Mouse (Mus musculus) regulatory T cell (primary cell): ENCODE results near the gene Dynll2.

Experiments used
- in situ Hi-C: fragments of 300-600 bp; cut with MboI, MseI; formaldehyde crosslinking; loops from one replicate; pipeline ENCODE4 v1.15.1; 2025; ENCODE audit warnings: high pct_unique_total_duplicates

The Dynll2 gene

DNA sequence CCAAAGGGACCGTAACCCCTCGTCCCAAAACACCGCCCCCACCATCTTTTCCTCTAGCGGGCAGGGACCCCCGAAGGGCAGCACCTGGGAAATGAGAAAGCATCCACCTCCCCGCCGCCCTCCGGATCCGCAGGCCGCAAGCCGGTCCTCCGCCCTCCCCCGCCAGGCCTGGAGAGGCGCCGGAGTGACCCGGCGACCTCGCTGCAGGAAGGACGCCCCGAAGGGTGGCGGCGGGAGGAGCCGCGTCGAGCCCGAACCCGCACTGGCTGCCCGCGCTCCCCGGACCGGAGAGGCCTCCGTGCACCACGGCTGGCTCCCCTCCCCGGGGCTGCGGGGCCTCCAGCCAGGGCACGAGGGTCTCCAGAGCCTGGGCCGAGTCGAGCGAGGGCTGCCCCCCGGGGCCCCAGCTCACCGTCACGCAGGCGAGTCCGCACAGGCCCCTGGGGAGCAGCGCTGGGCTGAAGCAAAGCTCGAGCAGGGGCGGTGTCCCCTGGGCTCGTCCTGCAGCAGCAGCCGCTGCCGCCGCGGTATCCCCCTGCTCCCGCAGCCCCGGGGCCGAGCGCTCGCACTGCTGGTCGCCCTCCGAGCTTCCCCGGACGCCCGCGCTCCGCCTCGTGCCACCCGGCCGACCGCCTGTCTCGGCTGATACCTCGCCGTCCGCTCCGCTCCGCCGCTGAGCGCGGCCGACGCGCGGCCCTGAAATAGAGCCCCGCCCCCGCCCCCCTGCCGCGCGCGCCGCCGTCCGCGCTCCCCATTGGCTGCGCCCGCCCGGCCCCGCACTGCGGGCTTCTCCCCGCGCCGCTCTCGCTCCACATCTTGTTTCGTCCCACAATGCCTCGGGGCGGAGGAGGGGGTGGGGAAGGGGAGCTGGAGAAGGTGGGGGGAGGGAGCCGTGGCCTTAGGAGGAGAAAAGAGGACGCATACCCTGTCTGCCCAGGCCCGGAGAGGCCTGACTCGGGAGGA is at the start of gene Dynll2:
Gene Dynll2, minus strand, starts transcription at position 703 of the 963 bp plus-strand sequence.
- in situ Hi-C loops, result no loop called here

DNA sequence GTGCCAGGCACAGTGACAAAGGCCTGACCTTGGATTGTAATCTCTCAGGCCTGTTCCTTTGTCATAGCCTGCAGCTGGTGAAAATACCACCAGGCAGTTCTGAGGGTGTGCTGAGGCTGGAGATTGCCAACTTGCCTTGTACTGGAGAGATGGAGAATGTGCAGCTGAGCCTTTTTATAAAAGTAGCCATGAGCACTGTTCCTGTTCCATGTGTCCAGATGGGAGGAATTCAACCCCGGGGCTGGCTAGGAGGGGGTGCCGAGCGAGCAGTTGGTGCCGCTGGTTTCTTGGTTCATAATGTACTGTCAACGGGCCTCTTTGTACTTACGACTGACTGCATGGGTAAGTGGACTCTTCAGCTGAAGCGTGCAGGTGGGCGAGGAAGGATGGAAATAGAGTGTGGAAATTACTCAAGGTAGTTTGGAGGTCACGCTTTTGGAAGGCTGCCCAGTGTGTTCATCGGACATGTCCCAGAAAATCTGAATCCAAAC is 49.5 kb upstream of the Dynll2 start:
- in situ Hi-C loops, result no loop called here

DNA sequence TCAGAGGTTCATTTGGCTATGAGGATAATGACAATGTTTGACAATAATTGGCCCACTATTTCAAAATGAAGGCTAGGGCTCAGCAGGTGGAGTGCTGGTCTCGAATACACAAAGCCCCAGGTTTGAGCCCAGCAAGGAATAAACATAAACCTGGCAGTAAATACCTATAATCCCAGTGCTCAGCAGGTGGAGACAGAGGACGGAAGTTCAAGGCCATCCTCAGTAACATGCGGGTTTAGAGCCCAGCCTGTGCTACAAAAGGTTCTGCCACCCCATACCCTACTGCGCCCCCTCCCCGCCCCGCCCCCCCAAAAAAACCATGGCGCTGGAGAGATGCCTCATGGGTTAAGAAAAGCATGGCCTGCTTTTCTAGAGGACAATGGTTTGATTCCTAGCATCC is 48.6 kb upstream of the Dynll2 start:
- in situ Hi-C loops, result no loop called here

DNA sequence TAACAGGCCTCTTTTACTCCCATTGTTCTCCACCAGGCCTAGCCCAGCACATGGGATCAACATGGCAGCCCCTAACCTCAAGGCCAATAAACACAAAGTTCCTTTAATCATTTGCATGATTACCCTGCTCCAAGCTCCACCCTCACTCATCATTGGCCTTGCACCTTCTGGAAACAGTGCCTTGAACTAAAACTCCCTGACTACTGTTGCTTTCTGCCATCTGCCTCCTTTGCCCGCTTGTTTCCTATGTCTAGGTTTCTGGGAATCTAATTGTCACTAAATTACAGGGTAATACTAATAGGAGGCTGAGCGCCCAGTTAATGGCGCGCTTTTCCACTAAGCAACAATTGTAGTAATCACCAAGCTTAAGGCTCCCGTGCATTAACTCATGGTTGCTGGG is 44.4 kb upstream of the Dynll2 start:
- in situ Hi-C loops, result loop anchor here (5.0 kb wide), 1 partner anchor 39 kb away; no protein-coding TSS in a partner anchor

DNA sequence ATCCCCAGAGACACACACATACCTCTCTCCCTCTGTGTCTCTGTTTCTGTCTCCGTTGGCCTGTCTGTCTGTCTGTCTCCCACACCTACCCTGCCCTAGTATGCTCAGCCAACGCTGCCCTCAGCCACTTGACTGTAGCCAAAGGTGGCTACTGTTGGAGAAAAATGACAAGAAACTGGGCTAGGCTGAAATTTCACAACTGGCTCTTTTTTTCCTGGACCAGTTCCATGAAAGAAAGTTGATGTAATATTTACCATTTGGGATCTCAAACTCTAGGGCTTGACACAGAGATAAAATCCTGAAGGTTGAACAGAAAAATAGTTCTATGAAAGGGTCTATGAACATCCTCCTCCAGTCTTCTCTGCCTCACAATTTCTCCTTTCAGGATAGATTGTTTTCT is 43.5 kb upstream of the Dynll2 start:
- in situ Hi-C loops, result loop anchor here (5.0 kb wide), 1 partner anchor 39 kb away; no protein-coding TSS in a partner anchor

DNA sequence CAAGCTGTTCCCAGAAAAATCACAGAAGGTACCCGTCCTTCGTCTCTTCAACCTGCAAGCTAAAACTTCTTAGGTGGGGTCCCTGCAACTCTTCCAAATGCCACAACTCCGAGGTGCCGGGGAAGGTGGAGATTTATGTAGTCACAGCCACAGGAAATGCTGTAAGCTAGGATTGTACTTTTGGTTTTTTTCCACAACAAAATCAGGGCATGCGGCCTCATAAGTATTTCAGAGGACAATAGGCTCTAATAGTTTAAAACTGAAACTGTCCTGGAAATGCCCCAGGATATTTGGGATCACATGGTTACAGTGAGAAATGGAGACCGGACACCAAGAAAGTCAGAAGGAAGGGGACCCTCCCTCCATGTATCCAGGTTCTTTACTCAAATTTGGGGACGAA is 42.9 kb upstream of the Dynll2 start:
- in situ Hi-C loops, result loop anchor here (5.0 kb wide), 1 partner anchor 38 kb away; no protein-coding TSS in a partner anchor

DNA sequence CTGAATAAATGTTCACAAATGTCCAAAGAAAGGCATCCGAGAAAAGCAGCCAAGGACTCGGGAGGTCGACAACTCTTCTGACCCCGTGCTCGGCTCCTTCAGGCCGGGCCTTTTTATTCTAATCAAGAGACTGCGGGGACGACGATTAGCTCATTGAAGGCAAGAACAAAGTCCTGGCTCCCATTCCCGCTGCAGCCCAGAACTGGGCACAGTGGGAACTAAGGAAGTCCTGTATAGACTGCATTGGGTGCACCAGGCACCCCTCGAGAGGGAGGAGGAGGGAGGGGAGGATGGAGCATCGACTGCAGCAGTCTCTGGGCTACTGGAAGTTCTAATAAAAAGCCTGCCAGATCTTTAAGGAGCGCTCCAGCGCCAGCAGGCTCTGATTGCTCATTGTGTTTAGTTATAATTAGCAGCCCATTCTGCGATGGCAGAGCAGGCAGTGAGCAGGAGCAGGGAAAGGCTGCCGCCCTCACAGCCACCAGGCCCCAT is 40.9 kb upstream of the Dynll2 start:
- in situ Hi-C loops, result no loop called here

DNA sequence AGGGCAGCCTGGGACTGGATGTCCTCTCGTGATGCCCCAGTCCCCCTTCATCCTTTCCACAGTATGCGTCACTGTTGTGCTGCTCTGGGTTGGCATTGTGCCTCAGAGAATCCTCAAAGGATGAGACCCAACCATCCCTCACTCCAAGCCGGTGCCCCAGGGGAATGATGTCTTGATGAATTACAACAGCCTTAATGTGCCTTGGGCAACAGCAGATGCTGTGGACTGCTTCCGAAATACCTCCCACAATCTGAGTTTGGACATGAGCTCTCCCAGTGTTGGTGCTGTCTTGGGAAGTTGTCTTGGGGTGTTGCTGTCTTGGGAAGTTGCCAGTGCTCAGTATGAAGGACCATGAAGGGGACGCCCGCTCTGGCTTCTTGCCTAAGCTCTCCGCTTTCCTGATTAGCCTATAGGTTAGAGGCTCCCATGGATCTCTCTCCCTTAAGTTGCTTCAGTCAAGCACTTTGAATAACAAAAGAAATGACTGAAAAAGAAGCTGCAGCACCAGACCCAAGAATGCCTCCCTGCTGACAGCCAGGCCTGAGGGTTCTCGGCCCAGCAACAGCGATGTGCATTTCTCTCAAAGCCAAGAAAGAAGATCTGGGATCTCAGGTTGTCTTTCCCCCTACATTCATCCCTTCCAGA is 40.2 kb upstream of the Dynll2 start:
- in situ Hi-C loops, result no loop called here

DNA sequence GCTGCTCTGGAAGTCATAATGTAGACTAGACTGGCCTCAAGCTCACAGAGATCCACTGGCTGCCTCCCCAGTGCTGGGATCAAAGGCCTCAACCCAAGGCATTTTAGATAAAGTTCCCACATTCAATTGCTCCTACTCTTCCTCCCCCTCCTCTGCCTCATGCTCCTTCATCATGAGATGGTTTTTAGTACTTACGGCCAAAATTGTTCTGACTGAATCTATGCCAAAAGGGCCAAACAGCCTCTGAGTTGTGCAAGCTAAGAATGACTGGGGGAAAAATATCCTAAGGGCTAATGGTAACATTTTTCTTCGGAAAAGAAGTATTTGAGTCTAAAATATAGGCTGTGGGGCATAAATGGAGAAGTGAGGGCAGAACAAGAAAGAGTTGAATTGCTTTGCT is 36.6 kb upstream of the Dynll2 start:
- in situ Hi-C loops, result no loop called here

DNA sequence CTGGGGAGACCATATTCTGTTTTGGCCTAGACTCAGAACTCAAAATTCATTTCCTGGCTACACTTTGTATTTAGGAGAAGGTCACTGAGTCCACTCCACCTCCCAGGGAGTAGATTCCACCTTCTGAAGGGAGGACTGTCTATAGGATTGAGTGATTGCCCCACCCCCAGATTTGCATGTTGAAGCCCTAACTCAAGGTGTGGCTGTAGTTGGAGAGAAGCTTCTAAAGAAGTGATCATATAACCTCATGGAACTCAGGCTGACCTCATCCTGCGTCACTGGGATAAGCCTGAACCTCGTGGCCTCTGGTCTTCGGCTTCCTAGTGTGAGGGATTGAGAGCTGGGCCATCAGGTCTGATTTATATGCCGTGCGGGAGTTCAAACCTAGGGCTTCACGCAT is 28.5 kb upstream of the Dynll2 start:
- in situ Hi-C loops, result no loop called here

DNA sequence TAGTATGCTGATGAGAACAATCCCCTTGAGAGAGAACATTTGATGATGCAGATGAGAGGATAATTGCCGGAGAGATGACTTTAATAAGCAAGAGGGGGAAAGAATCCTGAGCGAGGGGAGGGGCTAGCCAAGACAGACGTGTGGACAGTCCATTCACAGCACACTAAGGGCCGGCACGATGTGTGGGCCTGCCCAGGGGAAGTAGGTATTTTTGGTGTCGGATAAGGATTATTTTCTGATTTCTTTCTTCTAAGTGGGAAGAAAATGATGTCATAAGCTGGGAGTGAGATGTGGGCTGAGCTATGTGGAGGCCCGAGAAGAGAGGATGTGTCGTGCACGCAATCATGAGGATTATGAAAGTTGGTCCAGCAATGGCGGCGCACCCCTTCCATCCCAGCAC is 27.8 kb upstream of the Dynll2 start:
- in situ Hi-C loops, result no loop called here

DNA sequence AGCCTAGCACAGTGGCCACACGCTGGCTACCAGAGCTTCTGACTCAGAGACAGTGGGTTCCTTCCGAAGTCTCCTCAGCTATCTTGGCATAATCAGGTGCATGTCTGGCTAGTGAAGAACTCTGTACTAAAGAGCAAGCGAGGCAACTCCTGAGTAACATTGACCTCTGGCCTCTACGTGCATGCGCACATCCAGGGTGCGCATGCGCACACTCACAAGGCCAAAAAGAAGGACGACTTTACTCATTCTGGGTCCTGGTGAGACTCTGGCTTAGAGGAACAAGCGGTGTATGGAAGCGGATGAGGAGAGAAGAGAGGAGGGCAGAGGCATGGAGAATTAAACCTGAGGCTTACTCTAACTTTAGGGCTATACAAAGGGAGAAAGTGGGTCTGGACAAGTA is 26.3 kb upstream of the Dynll2 start:
- in situ Hi-C loops, result no loop called here

DNA sequence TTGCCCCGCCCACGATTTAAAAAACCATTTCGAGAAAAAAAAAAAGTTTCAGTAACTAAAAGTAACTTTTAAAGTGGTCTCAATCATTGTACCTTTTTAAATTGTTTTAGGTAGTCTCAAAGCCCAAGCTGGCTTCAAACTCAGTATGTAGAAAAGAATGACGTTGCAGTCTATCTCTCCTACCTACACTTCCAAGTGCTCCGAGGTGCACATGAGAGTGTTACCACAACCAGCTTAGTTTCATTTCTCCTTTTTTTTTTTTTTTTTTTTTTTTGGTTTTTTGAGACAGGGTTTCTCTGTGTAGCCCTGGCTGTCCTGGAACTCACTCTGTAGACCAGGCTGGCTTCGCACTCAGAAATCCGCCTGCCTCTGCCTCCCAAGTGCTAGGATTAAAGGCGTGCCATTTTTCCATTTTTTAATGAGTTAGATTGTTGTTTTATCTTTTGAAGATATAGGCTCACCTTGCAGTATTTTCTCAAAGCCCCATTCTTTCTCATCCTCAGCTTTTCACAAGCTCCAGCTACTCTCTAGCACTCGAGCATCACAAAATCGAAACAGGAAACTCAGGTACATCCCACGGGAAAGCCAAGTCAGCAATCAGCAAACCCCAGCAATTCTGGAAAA is 25.4 kb upstream of the Dynll2 start:
- in situ Hi-C loops, result no loop called here

DNA sequence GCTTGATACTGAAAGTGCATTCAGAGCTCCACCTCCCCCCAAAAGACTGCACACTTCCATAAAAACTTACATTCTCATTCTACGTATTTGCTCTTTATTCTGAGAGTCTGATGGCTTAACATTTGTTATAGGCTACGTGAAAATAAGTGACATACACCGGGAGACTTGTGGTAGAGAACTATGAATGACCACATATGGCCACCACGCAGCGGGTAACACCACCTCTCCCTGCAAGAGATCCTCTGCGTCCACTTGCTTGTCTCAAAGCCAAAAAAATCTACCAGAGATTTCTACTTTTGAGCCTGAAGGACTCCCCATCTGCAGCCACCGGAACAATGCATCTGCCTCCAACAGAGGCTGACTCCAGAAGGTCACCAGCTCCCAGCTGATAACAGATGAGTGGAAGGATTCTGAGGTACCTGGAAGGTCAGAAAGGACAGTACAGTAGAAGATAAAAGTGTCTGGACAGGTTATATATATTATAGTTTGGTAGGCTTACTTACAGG is 24.6 kb upstream of the Dynll2 start:
- in situ Hi-C loops, result no loop called here

DNA sequence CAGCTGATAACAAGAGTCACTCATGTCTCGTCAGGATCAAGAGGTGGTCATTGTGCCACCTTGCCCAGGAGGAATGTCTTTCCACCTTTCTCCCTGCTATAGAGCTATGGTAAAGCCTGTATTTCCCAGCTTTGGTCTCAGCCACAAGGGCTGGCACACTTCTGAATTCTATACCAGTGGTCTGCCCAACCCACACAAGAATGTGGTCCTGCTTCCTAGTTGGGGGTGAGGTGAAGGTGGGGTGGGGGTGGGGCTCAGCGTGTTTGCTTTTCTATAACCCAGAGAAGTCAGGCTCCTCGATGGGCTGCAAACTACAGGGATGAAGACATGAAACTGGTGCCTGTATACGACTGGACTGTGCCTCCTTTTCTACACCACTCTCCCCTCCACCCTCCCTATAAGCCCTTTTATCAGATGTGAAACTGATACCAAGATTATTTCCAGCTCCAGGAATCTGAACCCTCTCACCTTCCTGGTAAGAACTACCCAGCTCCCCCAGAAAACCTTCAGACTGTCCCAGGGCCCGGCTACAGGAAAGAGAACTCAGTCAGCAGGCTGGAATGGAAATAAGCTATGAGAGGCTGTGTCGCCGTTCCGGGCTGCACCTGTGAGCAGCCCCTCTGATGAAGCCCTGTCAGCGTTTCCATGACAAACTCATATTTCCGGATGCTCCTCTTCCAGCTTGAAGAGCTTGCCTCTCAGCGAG is 24.0 kb upstream of the Dynll2 start:
- in situ Hi-C loops, result no loop called here

DNA sequence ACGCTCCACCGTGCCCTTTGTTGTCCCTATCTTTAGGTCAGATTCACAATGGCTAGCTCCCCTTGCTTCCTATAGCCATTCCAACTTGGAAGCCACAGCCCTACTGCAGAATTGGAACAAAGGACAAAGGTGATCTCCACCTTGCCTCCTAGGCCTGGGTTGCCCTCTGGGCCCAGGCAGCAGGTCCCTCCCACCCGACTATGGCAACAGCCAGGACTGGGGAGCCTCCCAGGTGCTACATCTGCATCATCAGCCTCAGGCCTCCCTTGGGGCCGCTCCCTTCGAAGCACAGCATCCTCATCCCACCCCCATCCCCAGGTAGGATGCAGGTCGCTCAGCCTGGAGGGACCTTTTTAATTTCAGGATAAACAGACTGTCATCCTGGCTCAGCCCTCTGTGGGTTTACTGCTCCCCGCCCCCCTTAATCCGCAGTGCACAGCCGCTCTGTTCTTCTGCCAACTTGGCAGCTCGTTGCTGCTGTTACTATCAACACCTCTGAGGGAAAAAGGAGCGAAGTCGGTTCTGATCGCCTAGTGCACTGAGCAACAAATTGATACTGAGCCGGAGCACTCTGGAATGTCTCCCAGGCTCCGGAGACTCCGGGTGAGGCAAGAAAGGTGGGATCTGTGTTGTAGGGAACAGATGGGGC is 22.3 kb upstream of the Dynll2 start:
- in situ Hi-C loops, result no loop called here

DNA sequence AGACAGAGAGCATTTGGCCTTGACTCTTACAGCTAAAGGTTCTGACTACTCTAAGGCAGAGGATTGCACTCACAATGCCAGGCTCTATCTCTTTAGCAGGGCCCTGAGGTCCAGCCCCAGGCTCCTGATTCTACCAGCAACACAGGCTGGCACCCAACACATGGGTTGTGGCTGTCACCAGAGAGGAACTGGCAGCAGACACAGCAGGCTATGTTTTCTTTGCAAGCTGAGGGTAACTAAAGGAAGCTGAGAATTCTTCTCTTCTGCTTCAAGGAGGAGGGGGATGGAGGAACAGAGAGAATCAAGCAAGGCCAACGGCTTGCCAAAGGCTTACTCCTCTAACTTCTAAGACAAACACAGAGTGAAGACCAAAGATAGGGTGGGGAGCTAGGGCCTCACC is 21.3 kb upstream of the Dynll2 start:
- in situ Hi-C loops, result no loop called here

DNA sequence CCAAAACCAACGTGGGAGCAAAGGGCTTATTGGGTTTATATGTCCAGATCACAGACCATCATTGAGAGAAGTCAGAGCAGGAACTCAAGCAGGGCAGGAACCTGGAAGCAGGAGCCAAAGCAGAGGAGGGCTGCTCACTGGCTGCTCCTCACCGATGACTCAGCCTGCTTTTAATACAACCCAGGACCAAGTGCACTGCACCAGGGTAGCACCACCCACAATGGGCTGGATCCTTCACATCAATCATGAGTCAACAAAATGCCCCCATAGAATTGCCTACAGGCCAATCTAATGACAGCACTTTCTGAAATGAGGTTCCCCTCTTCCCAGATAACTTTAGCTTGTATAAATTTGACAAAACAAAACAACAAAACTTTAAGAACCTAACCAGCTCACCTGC is 16.8 kb upstream of the Dynll2 start:
- in situ Hi-C loops, result no loop called here

DNA sequence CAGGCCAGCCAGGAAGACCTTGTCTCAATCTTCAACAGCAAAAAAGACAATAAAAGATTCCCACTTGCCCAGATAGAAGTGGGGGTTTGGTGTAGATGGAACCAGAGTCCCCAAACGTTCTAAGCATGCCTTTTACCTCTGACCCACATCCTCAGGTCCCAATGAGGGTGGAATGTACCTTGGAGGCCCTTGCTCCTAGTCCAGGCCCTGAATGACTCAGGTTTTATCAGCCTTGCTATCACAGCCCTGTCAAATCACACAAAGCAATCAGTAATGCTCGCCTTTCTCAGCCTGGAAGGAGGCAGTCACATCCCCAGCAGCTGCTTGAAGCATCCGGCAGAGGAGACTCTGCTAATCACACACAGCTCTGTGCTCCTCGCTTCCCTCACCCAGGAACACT is 15.4 kb upstream of the Dynll2 start:
- in situ Hi-C loops, result no loop called here

DNA sequence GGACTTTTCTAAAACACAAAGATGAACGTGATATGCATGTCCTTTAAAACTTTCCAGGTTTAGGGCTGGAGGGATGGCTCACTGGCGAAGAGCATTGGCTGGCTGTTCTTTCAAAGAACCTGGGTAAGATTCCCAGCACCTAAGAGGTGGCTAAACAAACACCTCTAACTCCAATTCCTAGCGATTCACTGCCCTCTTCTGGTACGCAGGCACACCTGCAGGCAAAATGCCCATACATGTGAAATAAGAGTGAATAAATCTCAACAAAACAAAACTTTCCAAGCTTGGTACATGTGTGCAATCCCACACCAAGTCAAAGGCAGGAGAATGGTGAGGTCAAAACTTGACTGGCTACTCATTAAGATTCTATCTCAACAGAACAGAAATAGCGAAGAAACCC is 12.4 kb upstream of the Dynll2 start:
- in situ Hi-C loops, result loop anchor here (10.0 kb wide), 1 partner anchor 1095 kb away; no protein-coding TSS in a partner anchor

DNA sequence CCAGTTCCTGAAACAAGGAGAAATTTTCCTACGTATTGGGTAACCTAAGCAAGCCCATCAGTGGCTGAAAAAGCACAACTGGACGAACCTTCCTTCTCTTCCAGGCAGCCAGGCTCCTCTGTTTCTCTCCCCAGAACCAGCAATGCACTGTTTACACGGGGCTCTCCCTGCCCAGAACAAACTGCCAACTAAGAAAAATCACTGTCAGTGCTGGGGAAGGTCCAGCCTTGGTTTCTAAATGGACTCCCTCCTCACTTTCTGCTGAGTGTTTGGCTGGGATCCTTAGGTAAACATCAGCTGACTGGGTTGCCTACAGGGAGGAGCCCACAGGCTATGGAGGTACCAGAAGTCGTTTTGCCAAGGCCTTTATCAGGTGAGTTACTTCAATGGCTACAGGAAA is 4.5 kb upstream of the Dynll2 start:
- in situ Hi-C loops, result loop anchor here (5.0 to 10.0 kb wide), 2 partner anchors 40 to 1087 kb away; no protein-coding TSS in a partner anchor
